Mouse (Mus musculus): ENCODE results near the gene Suds3. TPM values are rescaled to one million over a fixed set of nuclear protein-coding genes. Genes with fewer than 3 reads are reported as not detected.
A peak's percentile ranks its signal among the peaks of the same experiment; 100 is the strongest.

Gene Suds3
- polyA plus RNA-seq, 1 experiment from 2014 or later: 52.9 TPM

DNA sequence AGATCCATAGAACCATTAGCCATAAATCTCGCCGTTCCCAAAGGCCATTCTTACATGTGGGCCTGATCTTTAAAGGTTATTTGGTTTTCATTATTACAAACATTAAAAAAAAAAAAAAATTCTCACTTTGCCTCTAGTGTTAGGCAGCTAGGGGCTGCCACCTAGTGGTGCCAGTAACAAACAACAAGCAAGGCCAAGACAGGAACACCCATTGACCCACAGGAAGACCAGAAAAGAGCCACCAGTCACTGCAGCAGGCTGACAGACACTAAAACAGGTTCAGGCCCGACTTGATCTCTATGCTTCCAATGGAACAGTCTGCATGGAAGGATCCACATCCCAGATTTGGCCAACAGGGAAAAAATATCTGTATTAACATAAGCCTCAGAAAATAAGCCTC is 19.2 kb downstream of the Suds3 start:
- no peak overlapping the region for H3K9ac ChIP-seq (replicated peaks; ENCODE audit: low read length)
- H3K36me3 ChIP-seq (ENCODE audit: control insufficient read depth, insufficient read depth, low read length): peaks cover 84% of the 10 kb centered on the region
- ATAC-seq (ENCODE audit: low FRiP score, low TSS enrichment): no peak
- no peaks in the 10 kb centered on the region for H3K4me1 ChIP-seq (ENCODE audit: control insufficient read depth, insufficient read depth, low read length)
- H3K27me3 ChIP-seq (ENCODE audit: control insufficient read depth, insufficient read depth, low read length): no peaks in the 10 kb centered on the region
- no peaks in the 10 kb centered on the region for H3K9me3 ChIP-seq (ENCODE audit: control insufficient read depth, low read length)
- no peak overlapping the region for H3K4me2 ChIP-seq (ENCODE audit: low read length)
- H3K27ac ChIP-seq (replicated peaks; ENCODE audit: low read depth, low read length): no peak overlapping the region
- DNase-seq: peak; percentile 86
- WGBS: 54% methylated on average over 3 of the region's 3 CpGs
- no peak overlapping the region for H3K4me3 ChIP-seq (replicated peaks; ENCODE audit: low read depth, low read length)

DNA sequence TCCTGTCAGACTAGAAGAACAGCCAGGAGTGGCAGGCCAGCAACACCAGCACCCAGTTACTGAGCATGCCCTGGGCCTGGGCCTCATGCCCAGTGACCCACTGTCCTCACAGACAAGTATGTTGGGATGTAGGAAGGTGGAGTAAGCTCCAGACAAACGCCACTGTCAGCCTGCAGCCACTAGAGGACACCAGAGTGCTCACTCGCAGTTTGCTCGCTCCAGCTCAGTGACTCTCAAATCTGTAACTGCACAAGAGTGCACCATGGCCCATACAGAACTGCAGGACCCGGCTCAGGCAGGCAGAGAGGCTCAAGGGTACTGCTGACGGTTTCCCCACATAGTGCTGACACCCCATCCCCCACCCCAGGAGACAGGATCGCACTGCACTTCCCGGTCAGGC is 21.5 kb downstream of the Suds3 start:
- DNase-seq (peak; percentile 72), ATAC-seq (ENCODE audit: low FRiP score, low TSS enrichment) (no peak)
- Histone ChIP-seq H3K36me3 (ENCODE audit: control insufficient read depth, insufficient read depth, low read length) (peaks cover 70% of the 10 kb centered on the region), H3K27ac (replicated peaks; ENCODE audit: low read depth, low read length) (no peak overlapping the region), H3K4me2 (ENCODE audit: low read length) (no peak overlapping the region), H3K9ac (replicated peaks; ENCODE audit: low read length) (no peak overlapping the region), H3K4me3 (replicated peaks; ENCODE audit: low read depth, low read length) (no peak overlapping the region), H3K9me3 (ENCODE audit: control insufficient read depth, low read length) (no peaks in the 10 kb centered on the region), H3K27me3 (ENCODE audit: control insufficient read depth, insufficient read depth, low read length) (no peaks in the 10 kb centered on the region), H3K4me1 (ENCODE audit: control insufficient read depth, insufficient read depth, low read length) (no peaks in the 10 kb centered on the region)
- WGBS: 47% methylated on average over 7 of the region's 7 CpGs

- 37% methylated on average over 6 of the region's 6 CpGs for WGBS
- no peaks in the 10 kb centered on the region for H3K9me3 ChIP-seq (ENCODE audit: control insufficient read depth, low read length)
- no peak overlapping the region for H3K9ac ChIP-seq (replicated peaks; ENCODE audit: low read length)
- no peak overlapping the region for H3K27ac ChIP-seq (replicated peaks; ENCODE audit: low read depth, low read length)
- no peak overlapping the region for H3K4me2 ChIP-seq (ENCODE audit: low read length)
- H3K27me3 ChIP-seq (ENCODE audit: control insufficient read depth, insufficient read depth, low read length): peaks cover 6% of the 10 kb centered on the region; the same call in 1 of the 2 replicates
- ATAC-seq (ENCODE audit: low FRiP score, low TSS enrichment) (no peak), DNase-seq (no peak)
- peaks cover 12% of the 10 kb centered on the region for H3K4me1 ChIP-seq (ENCODE audit: control insufficient read depth, insufficient read depth, low read length)
- H3K36me3 ChIP-seq (ENCODE audit: control insufficient read depth, insufficient read depth, low read length): peaks cover 39% of the 10 kb centered on the region
- no peak overlapping the region for H3K4me3 ChIP-seq (replicated peaks; ENCODE audit: low read depth, low read length)
Measured at GRCm38 (mm10) chr5:117089786-117090185, 26.1 kb downstream of the Suds3 start.

- peaks cover 33% of the 10 kb centered on the region for H3K36me3 ChIP-seq (ENCODE audit: control insufficient read depth, insufficient read depth, low read length)
- WGBS: 69% methylated on average over 3 of the region's 3 CpGs
- no peak overlapping the region for H3K4me3 ChIP-seq (replicated peaks; ENCODE audit: low read depth, low read length)
- H3K27me3 ChIP-seq (ENCODE audit: control insufficient read depth, insufficient read depth, low read length): peaks cover 6% of the 10 kb centered on the region; the same call in 1 of the 2 replicates
- H3K9ac ChIP-seq (replicated peaks; ENCODE audit: low read length): no peak overlapping the region
- H3K27ac ChIP-seq (replicated peaks; ENCODE audit: low read depth, low read length): no peak overlapping the region
- DNase-seq: no peak
- no peaks in the 10 kb centered on the region for H3K9me3 ChIP-seq (ENCODE audit: control insufficient read depth, low read length)
- no peak for ATAC-seq (ENCODE audit: low FRiP score, low TSS enrichment)
- no peak overlapping the region for H3K4me2 ChIP-seq (ENCODE audit: low read length)
- peaks cover 12% of the 10 kb centered on the region for H3K4me1 ChIP-seq (ENCODE audit: control insufficient read depth, insufficient read depth, low read length)
Measured at GRCm38 (mm10) chr5:117089147-117089546, 26.8 kb downstream of the Suds3 start.

- H3K9ac ChIP-seq (replicated peaks; ENCODE audit: low read length): peak overlapping the region; percentile 16; the same call in 1 of the 2 replicates
- 5% methylated on average over 13 of the region's 13 CpGs for WGBS
- peaks cover 12% of the 10 kb centered on the region for H3K4me1 ChIP-seq (ENCODE audit: control insufficient read depth, insufficient read depth, low read length)
- 0 out of 2 replicates have a peak overlapping the region, but pooled peaks have one; percentile 12 for H3K4me3 ChIP-seq (replicated peaks; ENCODE audit: low read depth, low read length)
- ATAC-seq (ENCODE audit: low FRiP score, low TSS enrichment) (no peak), DNase-seq (peak; percentile 68)
- H3K27me3 ChIP-seq (ENCODE audit: control insufficient read depth, insufficient read depth, low read length): peaks cover 6% of the 10 kb centered on the region; the same call in 1 of the 2 replicates
- peaks cover 18% of the 10 kb centered on the region for H3K36me3 ChIP-seq (ENCODE audit: control insufficient read depth, insufficient read depth, low read length)
- H3K27ac ChIP-seq (replicated peaks; ENCODE audit: low read depth, low read length): no peak overlapping the region
- H3K4me2 ChIP-seq (ENCODE audit: low read length): peak overlapping the region; percentile 45
- H3K9me3 ChIP-seq (ENCODE audit: control insufficient read depth, low read length): no peaks in the 10 kb centered on the region
Measured at GRCm38 (mm10) chr5:117087718-117088117, 28.2 kb downstream of the Suds3 start.

DNA sequence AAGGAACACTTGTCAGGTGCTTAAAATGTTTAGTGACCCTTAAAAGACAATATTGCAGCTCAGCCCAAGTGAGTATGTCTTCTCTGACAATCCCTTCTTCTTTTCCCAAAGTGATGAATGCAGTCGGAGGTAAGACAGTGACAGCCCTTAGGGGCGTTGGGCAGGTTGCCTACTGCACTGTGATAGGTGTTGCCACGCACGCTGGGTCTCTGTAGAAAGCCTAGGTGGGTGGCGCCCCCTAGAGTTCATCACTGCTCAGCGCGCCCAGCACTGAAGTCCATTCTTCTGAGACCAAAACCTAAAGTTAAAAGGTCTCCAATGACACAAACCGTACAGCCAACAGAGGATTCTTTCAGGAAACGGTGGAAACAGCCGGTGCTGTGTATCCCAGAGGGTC is 46.4 kb downstream of the Suds3 start:
- ATAC-seq (ENCODE audit: low FRiP score, low TSS enrichment) (no peak), DNase-seq (peak; percentile 79)
- Histone ChIP-seq H3K4me2 (ENCODE audit: low read length) (peak overlapping the region; percentile 35), H3K4me3 (replicated peaks; ENCODE audit: low read depth, low read length) (no peak overlapping the region), H3K27ac (replicated peaks; ENCODE audit: low read depth, low read length) (no peak overlapping the region), H3K36me3 (ENCODE audit: control insufficient read depth, insufficient read depth, low read length) (no peaks in the 10 kb centered on the region), H3K9ac (replicated peaks; ENCODE audit: low read length) (no peak overlapping the region), H3K4me1 (ENCODE audit: control insufficient read depth, insufficient read depth, low read length) (no peaks in the 10 kb centered on the region), H3K27me3 (ENCODE audit: control insufficient read depth, insufficient read depth, low read length) (no peaks in the 10 kb centered on the region), H3K9me3 (ENCODE audit: control insufficient read depth, low read length) (no peaks in the 10 kb centered on the region)
- WGBS: 21% methylated on average over 10 of the region's 10 CpGs

DNA sequence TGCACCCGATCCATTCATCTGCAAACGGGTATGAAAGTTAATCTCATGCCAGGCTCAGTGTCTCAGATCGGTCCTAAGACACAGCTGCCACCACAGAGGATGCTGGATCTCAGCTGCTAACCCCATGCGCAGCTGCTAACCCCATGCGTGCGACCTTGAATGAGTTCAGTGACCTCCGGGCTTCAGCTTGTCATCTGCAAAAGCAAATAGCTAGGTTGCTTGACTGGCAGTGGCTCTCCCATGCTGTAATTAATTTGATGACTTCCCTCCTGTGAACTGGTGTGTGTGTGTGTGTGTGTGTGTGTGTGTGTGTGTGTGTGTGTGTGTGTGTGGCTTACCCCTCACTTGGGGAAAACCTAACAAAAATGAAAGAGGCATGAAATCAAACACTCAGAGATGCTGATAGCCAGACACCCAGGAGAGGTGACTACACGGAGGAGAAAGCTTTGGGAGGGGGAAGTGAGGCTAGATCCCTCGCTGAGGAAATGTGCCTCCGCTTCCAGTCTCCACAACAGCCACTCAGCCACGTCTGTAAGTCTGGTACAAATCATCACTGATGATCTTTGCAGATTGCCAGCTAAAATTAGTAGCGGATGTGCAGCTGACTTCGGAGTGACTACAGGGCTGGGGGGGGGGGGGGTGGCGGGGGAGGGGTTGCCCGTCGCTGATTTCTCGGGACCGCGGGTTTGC is 47.0 kb downstream of the Suds3 start:
- no peak for ATAC-seq (ENCODE audit: low FRiP score, low TSS enrichment)

GRCm38 (mm10) chr5:117068181-117068580 is 47.7 kb downstream of the Suds3 start:
- Histone ChIP-seq H3K9ac (replicated peaks; ENCODE audit: low read length) (no peak overlapping the region), H3K4me3 (replicated peaks; ENCODE audit: low read depth, low read length) (no peak overlapping the region), H3K36me3 (ENCODE audit: control insufficient read depth, insufficient read depth, low read length) (no peaks in the 10 kb centered on the region), H3K27ac (replicated peaks; ENCODE audit: low read depth, low read length) (no peak overlapping the region), H3K4me2 (ENCODE audit: low read length) (no peak overlapping the region), H3K9me3 (ENCODE audit: control insufficient read depth, low read length) (no peaks in the 10 kb centered on the region), H3K4me1 (ENCODE audit: control insufficient read depth, insufficient read depth, low read length) (no peaks in the 10 kb centered on the region), H3K27me3 (ENCODE audit: control insufficient read depth, insufficient read depth, low read length) (no peaks in the 10 kb centered on the region)
- WGBS: 82% methylated on average over 13 of the region's 13 CpGs
- DNase-seq: no peak
- ATAC-seq (ENCODE audit: low FRiP score, low TSS enrichment): no peak

More for the DNA sequence above, 47.0 kb downstream of the Suds3 start:
- H3K9me3 ChIP-seq (ENCODE audit: control insufficient read depth, low read length): no peaks in the 10 kb centered on the region
- DNase-seq: no peak
- H3K4me1 ChIP-seq (ENCODE audit: control insufficient read depth, insufficient read depth, low read length): no peaks in the 10 kb centered on the region
- H3K4me2 ChIP-seq (ENCODE audit: low read length): peak overlapping the region; percentile 35
- H3K9ac ChIP-seq (replicated peaks; ENCODE audit: low read length): no peak overlapping the region
- WGBS: 40% methylated on average over 19 of the region's 19 CpGs
- no peak overlapping the region for H3K27ac ChIP-seq (replicated peaks; ENCODE audit: low read depth, low read length)
- no peak overlapping the region for H3K4me3 ChIP-seq (replicated peaks; ENCODE audit: low read depth, low read length)
- no peaks in the 10 kb centered on the region for H3K36me3 ChIP-seq (ENCODE audit: control insufficient read depth, insufficient read depth, low read length)
- no peaks in the 10 kb centered on the region for H3K27me3 ChIP-seq (ENCODE audit: control insufficient read depth, insufficient read depth, low read length)

DNA sequence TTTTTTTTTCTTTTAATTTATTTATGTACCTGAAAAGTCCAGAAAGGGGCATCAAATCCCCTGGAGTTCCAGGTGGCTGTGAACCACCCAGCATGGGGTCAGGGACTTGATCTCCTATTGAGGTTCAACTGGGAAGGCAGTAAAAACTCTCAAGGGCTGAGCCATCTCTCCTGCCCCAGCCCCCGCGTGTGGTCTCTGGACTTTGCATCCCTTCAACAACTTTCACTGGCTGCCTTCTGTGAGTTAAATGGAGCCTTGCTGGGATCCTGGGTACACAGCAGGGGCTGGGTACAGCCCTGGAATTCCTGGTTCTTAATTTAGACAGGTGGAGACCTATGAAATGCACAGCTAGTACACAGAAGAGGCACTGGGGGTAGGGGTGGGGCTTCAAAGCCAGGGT is 54.7 kb downstream of the Suds3 start:
- Histone ChIP-seq H3K9ac (replicated peaks; ENCODE audit: low read length) (no peak overlapping the region), H3K27me3 (ENCODE audit: control insufficient read depth, insufficient read depth, low read length) (no peaks in the 10 kb centered on the region), H3K9me3 (ENCODE audit: control insufficient read depth, low read length) (no peaks in the 10 kb centered on the region), H3K4me2 (ENCODE audit: low read length) (no peak overlapping the region), H3K27ac (replicated peaks; ENCODE audit: low read depth, low read length) (no peak overlapping the region), H3K36me3 (ENCODE audit: control insufficient read depth, insufficient read depth, low read length) (no peaks in the 10 kb centered on the region), H3K4me1 (ENCODE audit: control insufficient read depth, insufficient read depth, low read length) (no peaks in the 10 kb centered on the region), H3K4me3 (replicated peaks; ENCODE audit: low read depth, low read length) (no peak overlapping the region)
- DNase-seq (no peak), ATAC-seq (ENCODE audit: low FRiP score, low TSS enrichment) (no peak)
- 52% methylated on average over 2 of the region's 2 CpGs for WGBS
